Mouse (Mus musculus) forebrain, embryonic 15.5 days (tissue): Measurements from ENCODE around the gene Plekhh2. TPM values are rescaled to one million over a fixed set of nuclear protein-coding genes. Genes with fewer than 3 reads are reported as not detected.
"Not testable (repeated sequence)": the region's sequence is repeated elsewhere in the genome, so short reads cannot be mapped to it uniquely, and the experiment has no call there.

Experiments used
- ATAC-seq: fragments of 200-750 bp; cut with Nextera tagmentation; replicated peaks from 2 replicates; pipeline ENCODE4 v1.8.0; 2017; ENCODE audit warnings: mild to moderate bottlenecking, moderate TSS enrichment, moderate library complexity
- H3K27ac ChIP-seq: fragments of 300-500 bp; sonication (generic); replicated peaks from 2 replicates; pipeline ENCODE4 v1.5.1; 2015; ENCODE audit warnings: mild to moderate bottlenecking, inconsistent platforms
- H3K27me3 ChIP-seq: fragments of 300-500 bp; sonication (generic); 2 replicates; pipeline ENCODE4 v1.6.1; 2015; ENCODE audit warnings: inconsistent platforms
- H3K36me3 ChIP-seq: fragments of 300-500 bp; sonication (generic); 2 replicates; pipeline ENCODE4 v1.6.1; 2015; ENCODE audit warnings: mild to moderate bottlenecking, inconsistent platforms
- H3K4me1 ChIP-seq: fragments of 300-500 bp; sonication (generic); 2 replicates; pipeline ENCODE4 v1.6.1; 2015; ENCODE audit warnings: inconsistent platforms
- H3K4me2 ChIP-seq: fragments of 300-500 bp; sonication (generic); replicated peaks from 2 replicates; pipeline ENCODE4 v1.6.1; 2015; ENCODE audit warnings: mild to moderate bottlenecking, inconsistent platforms
- H3K4me3 ChIP-seq: fragments of 300-500 bp; sonication (generic); 2 replicates; pipeline ENCODE4 v1.5.1; 2015; ENCODE audit warnings: mild to moderate bottlenecking, inconsistent platforms
- H3K9ac ChIP-seq: fragments of 300-500 bp; sonication (generic); replicated peaks from 2 replicates; pipeline ENCODE4 v1.6.1; 2015; ENCODE audit warnings: mild to moderate bottlenecking, inconsistent platforms
- H3K9me3 ChIP-seq: fragments of 300-500 bp; sonication (generic); 2 replicates; pipeline ENCODE4 v1.6.1; 2016; ENCODE audit warnings: inconsistent platforms
- WGBS: fragments of 180-500 bp; shearing (Covaris S2); methylation state at CpG from one replicate; pipeline ENCODE4 v1.1.7; 2015; ENCODE audit warnings: mixed read lengths; 5-methylcytosine and 5-hydroxymethylcytosine counted together
- polyA plus RNA-seq: library from polyadenylated mRNA; unstranded; fragments of >200 nt; fragmentation: Nextera tagmentation; extraction: Ambion mirVana; gene quantifications from 2 replicates; pipeline ENCODE4 v1.2.1, GENCODE M21; 2015

Plekhh2 gene
- polyA plus RNA-seq, 1 experiment from 2014 or later: 0.88 TPM

GRCm38 (mm10) chr17:84552230-84552629 lies 40.5 kb downstream of the Plekhh2 start:
- Histone ChIP-seq H3K4me3 (no peak overlapping the region), H3K4me1 (peaks cover 18% of the 10 kb centered on the region), H3K27me3 (no peaks in the 10 kb centered on the region), H3K27ac (no peak overlapping the region), H3K4me2 (no peak overlapping the region), H3K36me3 (no peaks in the 10 kb centered on the region), H3K9ac (no peak overlapping the region), H3K9me3 (no peaks in the 10 kb centered on the region)
- no peak for ATAC-seq
- WGBS: 63% methylated on average over 5 of the region's 5 CpGs

- H3K36me3 ChIP-seq, ATAC-seq, H3K27me3 ChIP-seq, H3K4me2 ChIP-seq, H3K9me3 ChIP-seq, H3K4me3 ChIP-seq, H3K27ac ChIP-seq, H3K9ac ChIP-seq, H3K4me1 ChIP-seq: not testable (repeated sequence)
These were observed 52.6 kb downstream of the Plekhh2 start for GRCm38 (mm10) chr17:84564264-84564663.

GRCm38 (mm10) chr17:84565762-84566161 lies 54.1 kb downstream of the Plekhh2 start:
- 90% methylated on average over 6 of the region's 6 CpGs for WGBS
- H3K4me2 ChIP-seq: no peak overlapping the region
- H3K27me3 ChIP-seq: no peaks in the 10 kb centered on the region
- no peak overlapping the region for H3K27ac ChIP-seq
- no peak overlapping the region for H3K4me3 ChIP-seq
- peaks cover 3% of the 10 kb centered on the region for H3K4me1 ChIP-seq
- ATAC-seq: no peak
- no peaks in the 10 kb centered on the region for H3K36me3 ChIP-seq
- no peak overlapping the region for H3K9ac ChIP-seq
- H3K9me3 ChIP-seq: no peaks in the 10 kb centered on the region

- peak overlapping the region; percentile 23 for H3K4me2 ChIP-seq
- ATAC-seq: peak; percentile 87
- WGBS: 33% methylated on average over 27 of the region's 27 CpGs
- peaks cover 3% of the 10 kb centered on the region for H3K4me1 ChIP-seq
- H3K27me3 ChIP-seq: no peaks in the 10 kb centered on the region
- H3K9ac ChIP-seq: no peak overlapping the region
- no peaks in the 10 kb centered on the region for H3K9me3 ChIP-seq
- H3K27ac ChIP-seq: no peak overlapping the region
- H3K4me3 ChIP-seq: no peak overlapping the region
- H3K36me3 ChIP-seq: no peaks in the 10 kb centered on the region
These were observed 55.3 kb downstream of the Plekhh2 start for GRCm38 (mm10) chr17:84566773-84567555.

GRCm38 (mm10) chr17:84568807-84569206 lies 57.1 kb downstream of the Plekhh2 start:
- H3K36me3 ChIP-seq: no peaks in the 10 kb centered on the region
- no peak overlapping the region for H3K27ac ChIP-seq
- H3K9me3 ChIP-seq: no peaks in the 10 kb centered on the region
- no peak overlapping the region for H3K9ac ChIP-seq
- ATAC-seq: no peak
- no peaks in the 10 kb centered on the region for H3K27me3 ChIP-seq
- H3K4me3 ChIP-seq: no peak overlapping the region
- H3K4me2 ChIP-seq: no peak overlapping the region
- peaks cover 3% of the 10 kb centered on the region for H3K4me1 ChIP-seq
- WGBS: 91% methylated on average over 12 of the region's 12 CpGs

- no peaks in the 10 kb centered on the region for H3K9me3 ChIP-seq
- H3K9ac ChIP-seq: no peak overlapping the region
- H3K4me1 ChIP-seq: peaks cover 3% of the 10 kb centered on the region
- no peak for ATAC-seq
- no peaks in the 10 kb centered on the region for H3K27me3 ChIP-seq
- no peak overlapping the region for H3K4me2 ChIP-seq
- WGBS: 57% methylated on average over 8 of the region's 8 CpGs
- no peaks in the 10 kb centered on the region for H3K36me3 ChIP-seq
- 0 out of 2 replicates have a peak overlapping the region, but pooled peaks have one; percentile 17 for H3K27ac ChIP-seq
- no peak overlapping the region for H3K4me3 ChIP-seq
These were observed 58.1 kb downstream of the Plekhh2 start for GRCm38 (mm10) chr17:84569770-84570169.

- Histone ChIP-seq H3K36me3 (no peaks in the 10 kb centered on the region), H3K9me3 (no peaks in the 10 kb centered on the region), H3K4me1 (peaks cover 3% of the 10 kb centered on the region), H3K4me2 (peak overlapping the region; percentile 29), H3K4me3 (peak overlapping the region; percentile 21), H3K27ac (no peak overlapping the region), H3K27me3 (no peaks in the 10 kb centered on the region), H3K9ac (no peak overlapping the region)
- 0 out of 2 replicates have a peak, but pooled peaks have one; percentile 51 for ATAC-seq
- WGBS: 74% methylated on average over 18 of the region's 18 CpGs
These were observed 59.9 kb downstream of the Plekhh2 start for GRCm38 (mm10) chr17:84571629-84572028.

- no peak for ATAC-seq
- WGBS: 94% methylated on average over 9 of the region's 9 CpGs
- H3K27me3 ChIP-seq: no peaks in the 10 kb centered on the region
These were observed 61.6 kb downstream of the Plekhh2 start for GRCm38 (mm10) chr17:84573305-84573704.

GRCm38 (mm10) chr17:84573940-84574339 lies 62.2 kb downstream of the Plekhh2 start:
- Histone ChIP-seq H3K36me3 (no peaks in the 10 kb centered on the region), H3K27ac (no peak overlapping the region), H3K27me3 (no peaks in the 10 kb centered on the region), H3K4me3 (no peak overlapping the region), H3K4me2 (no peak overlapping the region), H3K9me3 (no peaks in the 10 kb centered on the region), H3K9ac (no peak overlapping the region), H3K4me1 (no peaks in the 10 kb centered on the region)
- ATAC-seq: no peak
- WGBS: 89% methylated on average over 5 of the region's 5 CpGs

More at GRCm38 (mm10) chr17:84573305-84573704, 61.6 kb downstream of the Plekhh2 start:
- Histone ChIP-seq H3K9me3 (no peaks in the 10 kb centered on the region), H3K27ac (no peak overlapping the region), H3K4me1 (no peaks in the 10 kb centered on the region), H3K9ac (no peak overlapping the region), H3K4me2 (no peak overlapping the region), H3K36me3 (no peaks in the 10 kb centered on the region), H3K4me3 (no peak overlapping the region)

GRCm38 (mm10) chr17:84575108-84575507 lies 63.4 kb downstream of the Plekhh2 start:
- Histone ChIP-seq H3K9me3 (no peaks in the 10 kb centered on the region), H3K27me3 (no peaks in the 10 kb centered on the region), H3K4me1 (no peaks in the 10 kb centered on the region), H3K4me2 (no peak overlapping the region), H3K36me3 (no peaks in the 10 kb centered on the region), H3K4me3 (no peak overlapping the region), H3K27ac (no peak overlapping the region), H3K9ac (no peak overlapping the region)
- WGBS: 78% methylated on average over 5 of the region's 5 CpGs
- ATAC-seq: no peak

GRCm38 (mm10) chr17:84576621-84577293 lies 65.1 kb downstream of the Plekhh2 start:
- no peaks in the 10 kb centered on the region for H3K27me3 ChIP-seq
- H3K4me3 ChIP-seq: no peak overlapping the region
- H3K27ac ChIP-seq: no peak overlapping the region
- H3K9ac ChIP-seq: no peak overlapping the region
- H3K4me2 ChIP-seq: no peak overlapping the region
- 89% methylated on average over 16 of the region's 16 CpGs for WGBS
- H3K9me3 ChIP-seq: no peaks in the 10 kb centered on the region
- no peaks in the 10 kb centered on the region for H3K4me1 ChIP-seq
- H3K36me3 ChIP-seq: no peaks in the 10 kb centered on the region
- ATAC-seq: no peak

- no peak for ATAC-seq
- H3K4me3 ChIP-seq: no peak overlapping the region
- H3K27me3 ChIP-seq: no peaks in the 10 kb centered on the region
- no peaks in the 10 kb centered on the region for H3K36me3 ChIP-seq
- 87% methylated on average over 8 of the region's 8 CpGs for WGBS
- H3K4me2 ChIP-seq: no peak overlapping the region
- H3K27ac ChIP-seq: no peak overlapping the region
- no peak overlapping the region for H3K9ac ChIP-seq
- no peaks in the 10 kb centered on the region for H3K9me3 ChIP-seq
- H3K4me1 ChIP-seq: no peaks in the 10 kb centered on the region
These were observed 67.6 kb downstream of the Plekhh2 start for GRCm38 (mm10) chr17:84579249-84579648.
